Mouse (Mus musculus) left cerebral cortex, postnatal 14 days (tissue): ENCODE measurements at regions not wholly inside any gene's neighbourhood (a gene's known extent, or its start where the extent isn't known, plus 50 kb on each side); places are given as distances from the start of the nearest gene placed in this dataset.
"Not testable (repeated sequence)": the region's sequence is repeated elsewhere in the genome, so short reads cannot be mapped to it uniquely, and the experiment has no call there.

Experiments
- DNase-seq, 2 experiments: peaks; one replicate each; pipeline ENCODE4 v3.0.0; 2021 to 2022; ENCODE audit warnings: low spot score in 2 of 2, mixed read lengths in 1 of 2
- intact Hi-C: fragments of 180-260 bp; cut with DNase I; formaldehyde crosslinking; loops from one replicate; pipeline ENCODE4 v1.15.1; 2025

GRCm38 (mm10) chr16:63094126-63094840 lies 240.2 kb downstream of the Pros1 start:
- no peak for DNase-seq
- intact Hi-C loops: no loop called here

- DNase-seq: no peak
- intact Hi-C loops: no loop called here
Observed at GRCm38 (mm10) chr16:63102362-63102761, 248.3 kb downstream of the Pros1 start.

GRCm38 (mm10) chr16:63102930-63103329 lies 248.8 kb downstream of the Pros1 start:
- intact Hi-C loops: no loop called here
- no peak for DNase-seq

GRCm38 (mm10) chr16:63104383-63104782 lies 250.3 kb downstream of the Pros1 start:
- intact Hi-C loops: no loop called here
- DNase-seq: no peak

- intact Hi-C loops: no loop called here
- no peak for DNase-seq
Observed at GRCm38 (mm10) chr16:63104938-63105714, 251.0 kb downstream of the Pros1 start.

GRCm38 (mm10) chr16:63116456-63116855 lies 262.3 kb downstream of the Pros1 start:
- peak; percentile 43 to 73 for DNase-seq
- intact Hi-C loops: no loop called here

GRCm38 (mm10) chr16:63118721-63119120 lies 264.6 kb downstream of the Pros1 start:
- DNase-seq: peak in 1 of 2 experiments; percentile 22
- intact Hi-C loops: no loop called here

- intact Hi-C loops: no loop called here
- no peak for DNase-seq
Observed at GRCm38 (mm10) chr16:63143851-63144250, 289.7 kb downstream of the Pros1 start.

- DNase-seq: no peak
Observed at GRCm38 (mm10) chr16:63155300-63155821, 301.3 kb downstream of the Pros1 start.

GRCm38 (mm10) chr16:63170101-63170500 lies 316.0 kb downstream of the Pros1 start:
- no peak for DNase-seq
- intact Hi-C loops: no loop called here

More at GRCm38 (mm10) chr16:63155300-63155821, 301.3 kb downstream of the Pros1 start:
- intact Hi-C loops: no loop called here

GRCm38 (mm10) chr16:63179228-63179627 lies 325.1 kb downstream of the Pros1 start:
- intact Hi-C loops: no loop called here
- peak; percentile 35 to 54 for DNase-seq

GRCm38 (mm10) chr16:63191181-63191580 lies 337.1 kb downstream of the Pros1 start:
- DNase-seq: no peak
- intact Hi-C loops: no loop called here

- intact Hi-C loops: no loop called here
- no peak for DNase-seq
Observed at GRCm38 (mm10) chr16:63191623-63192022, 337.5 kb downstream of the Pros1 start.

GRCm38 (mm10) chr16:63194595-63194994 lies 340.5 kb downstream of the Pros1 start:
- intact Hi-C loops: no loop called here
- DNase-seq: no peak

GRCm38 (mm10) chr16:63213471-63213870 lies 359.4 kb downstream of the Pros1 start:
- DNase-seq, intact Hi-C loops: not testable (repeated sequence)

GRCm38 (mm10) chr16:63220228-63220879 lies 366.2 kb downstream of the Pros1 start:
- intact Hi-C loops: loop anchor here (10.0 kb wide), 1 partner anchor 1524 kb away; no protein-coding TSS in a partner anchor

GRCm38 (mm10) chr16:63224608-63225007 lies 370.5 kb downstream of the Pros1 start:
- DNase-seq: no peak
- intact Hi-C loops: loop anchor here (10.0 kb wide), 1 partner anchor 1520 kb away; no protein-coding TSS in a partner anchor

More at GRCm38 (mm10) chr16:63220228-63220879, 366.2 kb downstream of the Pros1 start:
- peak; percentile 7 to 14 for DNase-seq

GRCm38 (mm10) chr16:63225097-63225496 lies 371.0 kb downstream of the Pros1 start:
- intact Hi-C loops: loop anchor here (10.0 kb wide), 1 partner anchor 1520 kb away; no protein-coding TSS in a partner anchor
- no peak for DNase-seq

- intact Hi-C loops: loop anchor here (10.0 kb wide), 1 partner anchor 1516 kb away; no protein-coding TSS in a partner anchor
Observed at GRCm38 (mm10) chr16:63229135-63229534, 375.0 kb downstream of the Pros1 start.

GRCm38 (mm10) chr16:63229567-63229966 lies 375.5 kb downstream of the Pros1 start:
- DNase-seq: no peak
- intact Hi-C loops: loop anchor here (10.0 kb wide), 1 partner anchor 1515 kb away; no protein-coding TSS in a partner anchor

More at GRCm38 (mm10) chr16:63229135-63229534, 375.0 kb downstream of the Pros1 start:
- peak in 1 of 2 experiments; percentile 5 for DNase-seq
